ENCODE assay signal across 14 mouse cellular contexts in genomic region chr4:27105436-27105835, GRCm38 (mm10).
A peak's percentile ranks its signal among the peaks of the same experiment; 100 is the strongest.
DNase-seq lines count a peak whose midpoint lies in the region.
"Had no signal": no experiment of that assay in that cellular context is flagged by ENCODE, and none has a peak within 500 bp of the region (broad histone marks: within the 10 kb centered on the region; RNA-seq: fewer than 3 reads in every experiment).

No protein-coding gene starts in this region.

- DNase-seq in ES-CJ7 (ENCODE audit: low read depth, low spot score) (peak; percentile 88), R1 (ENCODE audit: low read depth, low spot score) (peak; percentile 88), adipocyte (ENCODE audit: low spot score) (no peak)
- no peak for DNase-seq in spleen, adult 18-20 months
- DNase-seq in cerebellum, adult 11 months, result no peak
- DNase-seq: adrenal gland, adult 2 months; adrenal gland, postnatal 10 days; adrenal gland, postnatal 25 days; cerebellum, adult 11-12 months; cerebellum, adult 2 months; cerebellum, adult 9-10 months; cerebellum, postnatal 10 days; cerebellum, postnatal 25 days; forebrain, postnatal 0 days had no signal

Comparison
In these comparisons a context has a peak if more than half of its experiments do, and no peak if none do; other contexts are left out.
1. DNase-seq: peak in ES-CJ7 (single experiment) and R1 (single experiment); none in spleen, adult 18-20 months (0 of 2), cerebellum, adult 11 months (single experiment) and adipocyte (single experiment).